Mouse (Mus musculus) thymus, postnatal 0 days (tissue): ENCODE data around the gene Slc25a43. TPM values are rescaled to one million over a fixed set of nuclear protein-coding genes. Genes with fewer than 3 reads are reported as not detected.

Experiments
- DNase-seq: peaks from one replicate; pipeline ENCODE4 v3.0.0-alpha.2; 2015; ENCODE audit warnings: low spot score
- polyA plus RNA-seq: library from polyadenylated mRNA; unstranded; fragments of >200 nt; fragmentation: Nextera tagmentation; extraction: Ambion mirVana; gene quantifications from 2 replicates; pipeline ENCODE4 v1.2.1, GENCODE M21; 2015

Slc25a43 gene
- polyA plus RNA-seq, 1 experiment from 2014 or later: 2.7 TPM

- DNase-seq: no peak
Observed at GRCm38 (mm10) chrX:36823932-36824711, 80.7 kb downstream of the Slc25a43 start.

GRCm38 (mm10) chrX:36825032-36825431 is 81.6 kb downstream of the Slc25a43 start:
- no peak for DNase-seq

Other genes starting within 250 kb of the Slc25a43 start
- gene Pgrmc1, start 145.5 kb upstream of the Slc25a43 start, polyA plus RNA-seq: 147 TPM in 2 replicates
- 1.5 and 1.7 TPM in 2 replicates for gene Akap17b, start 98.3 kb upstream of the Slc25a43 start, polyA plus RNA-seq
- 1,172 and 1,231 TPM in 2 replicates for gene Slc25a5, start 52.0 kb downstream of the Slc25a43 start, polyA plus RNA-seq
- gene Ube2a, start 130.2 kb downstream of the Slc25a43 start, polyA plus RNA-seq: 198 and 205 TPM in 2 replicates
- 28.5 and 29.7 TPM in 2 replicates for gene C330007P06Rik, start 130.5 kb downstream of the Slc25a43 start, polyA plus RNA-seq
- gene Nkrf, start 159.2 kb downstream of the Slc25a43 start, polyA plus RNA-seq: 2.5 TPM in 2 replicates
- 96.3 and 112 TPM in 2 replicates for gene Sept6, start 248.1 kb downstream of the Slc25a43 start, polyA plus RNA-seq